Mouse (Mus musculus) inflammation-experienced regulatory T-cells, adult 6 months (primary cell): ENCODE data around the gene Map2k6. TPM values are rescaled to one million over a fixed set of nuclear protein-coding genes. Genes with fewer than 3 reads are reported as not detected.
"Not testable (repeated sequence)": the region's sequence is repeated elsewhere in the genome, so short reads cannot be mapped to it uniquely, and the experiment has no call there.

Source experiments
- ATAC-seq: one replicate; pipeline ENCODE4 v1.8.0; 2017
- polyA plus RNA-seq, 3 experiments: library from polyadenylated mRNA; unstranded; fragments of 100-300 nt; shearing (Covaris generic); gene quantifications; one replicate each; pipeline ENCODE4 v1.2.1; 2017

Gene Map2k6
- polyA plus RNA-seq, result 1 to 10 TPM; 6.1 to 8.3 (median 6.5) TPM

DNA sequence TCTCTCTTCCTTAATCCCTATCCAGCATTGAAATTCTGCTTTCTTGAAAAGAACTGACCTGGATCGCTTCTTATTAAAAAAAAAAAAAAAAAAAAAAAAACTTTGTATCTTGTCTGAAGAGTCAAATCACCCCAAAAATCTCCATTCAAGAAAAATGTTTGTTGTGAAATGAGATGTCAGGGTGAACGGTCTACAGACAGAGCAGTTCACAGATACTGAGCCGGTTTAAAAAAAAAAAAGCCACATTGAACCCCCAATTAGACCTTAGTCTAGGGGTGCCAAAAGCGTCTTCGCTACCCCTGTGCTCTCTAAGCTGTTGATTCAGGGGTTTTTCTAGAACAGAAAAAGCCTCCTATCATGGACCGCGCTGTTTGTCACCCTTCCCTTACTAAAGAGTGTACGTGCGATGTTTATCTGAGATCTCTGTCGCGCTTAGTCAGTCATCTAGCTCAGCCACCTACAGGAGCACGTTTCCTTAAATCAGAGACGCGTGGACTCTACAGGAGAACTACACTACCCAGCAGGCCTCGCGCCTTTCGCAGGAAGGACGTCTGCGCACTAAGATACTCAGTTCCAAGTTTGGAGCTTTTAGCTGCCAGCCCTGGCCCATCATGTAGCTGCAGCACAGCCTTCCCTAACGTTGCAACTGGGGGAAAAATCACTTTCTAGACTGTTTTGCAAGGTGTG is at the start of gene Map2k6:
Map2k6 (plus strand) TSS at position 570 of the 687 bp plus-strand sequence.
- peak; percentile 100 for ATAC-seq

DNA sequence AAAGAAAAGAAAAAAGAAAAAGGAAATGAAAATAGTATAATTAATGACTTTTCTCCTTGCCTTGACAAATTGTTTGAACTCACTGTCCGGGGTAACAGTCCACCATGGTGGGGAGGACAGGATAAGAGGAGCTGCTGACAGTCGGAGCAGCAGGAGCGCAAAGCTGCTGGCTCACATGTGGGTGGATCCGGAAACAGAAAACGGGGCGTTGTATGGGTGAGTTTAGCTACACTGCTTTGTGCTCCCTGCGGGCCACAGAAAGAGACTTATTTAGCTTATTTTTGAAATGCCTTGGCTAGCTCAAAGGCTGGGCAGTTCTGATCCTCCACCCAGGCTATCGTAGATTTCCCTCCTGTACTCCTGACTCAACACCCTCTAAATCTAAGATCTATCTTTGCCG is 44.7 kb upstream of the Map2k6 start:
- ATAC-seq, result no peak

DNA sequence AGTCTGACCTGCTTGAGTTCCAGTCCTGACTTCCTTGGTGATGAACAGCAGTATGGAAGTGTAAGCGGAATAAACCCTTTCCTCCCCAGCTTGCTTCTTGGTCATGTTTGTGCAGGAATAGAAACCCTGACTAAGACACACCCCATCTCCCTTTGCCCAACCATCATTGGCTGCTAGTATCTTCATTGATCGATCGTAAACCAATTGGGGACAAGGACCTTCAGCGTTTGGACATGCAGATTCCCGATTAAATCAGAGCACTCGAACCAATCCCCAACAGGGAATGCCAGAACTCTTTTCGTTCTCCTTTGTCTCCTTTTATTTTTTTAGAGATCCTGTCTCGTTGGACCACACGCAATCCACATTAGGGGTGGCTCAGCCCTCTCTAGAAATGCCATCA is 43.8 kb upstream of the Map2k6 start:
- ATAC-seq, result not testable (repeated sequence)

DNA sequence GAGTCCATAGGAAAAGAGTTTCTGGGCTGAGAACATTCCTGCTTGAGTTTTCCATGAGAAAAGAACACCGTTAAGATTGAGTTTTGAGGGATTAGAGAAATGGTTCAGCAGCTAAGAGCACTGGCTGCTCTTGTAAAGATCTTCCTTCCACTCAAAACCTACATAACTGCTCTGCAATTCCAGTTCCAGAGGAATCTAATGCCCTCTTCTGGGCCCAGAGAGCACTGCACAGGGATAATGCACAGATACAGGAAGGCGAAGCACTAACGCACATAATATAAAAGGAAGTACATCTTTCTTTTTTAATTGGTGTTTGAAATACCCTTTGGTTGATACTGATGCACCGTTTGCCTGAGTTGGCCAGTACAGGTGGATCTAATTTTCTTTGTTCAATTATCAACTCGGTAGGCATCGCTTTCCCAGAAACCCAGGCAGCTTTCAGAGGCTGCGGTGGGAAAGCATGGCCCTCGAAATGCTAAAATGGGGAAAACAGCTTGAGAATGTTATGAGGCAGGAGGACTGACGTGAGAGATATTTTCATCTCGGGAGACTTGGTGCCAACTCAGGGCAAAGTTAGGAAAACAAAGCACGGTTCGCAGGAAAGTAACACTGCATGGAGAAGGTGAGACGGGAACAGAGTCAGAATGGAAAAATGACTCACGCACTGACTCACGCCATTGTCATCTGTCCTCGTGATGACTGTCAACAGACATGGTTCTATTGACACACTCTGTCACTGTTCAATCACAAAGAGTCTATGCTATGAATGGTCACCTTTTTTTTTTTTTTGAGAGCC is 41.0 kb upstream of the Map2k6 start:
- no peak for ATAC-seq

DNA sequence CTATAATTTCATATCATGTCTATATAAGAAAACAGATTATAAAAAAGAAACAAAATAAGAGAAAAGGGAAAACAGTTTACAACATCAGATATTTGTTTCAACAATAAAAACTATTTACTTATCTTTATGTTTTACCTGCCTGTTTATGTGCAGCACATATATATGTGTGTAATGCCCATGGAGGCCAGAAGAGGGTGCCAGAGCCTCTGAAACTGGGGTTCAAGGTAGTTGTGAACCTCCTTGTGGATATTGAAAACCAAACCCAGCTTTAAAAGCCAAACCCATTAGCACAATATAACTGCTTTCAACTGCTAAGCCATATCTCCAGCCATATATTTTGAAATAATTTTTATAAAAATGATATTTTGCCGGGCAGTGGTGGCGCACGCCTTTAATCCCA is 33.9 kb upstream of the Map2k6 start:
- no peak for ATAC-seq

DNA sequence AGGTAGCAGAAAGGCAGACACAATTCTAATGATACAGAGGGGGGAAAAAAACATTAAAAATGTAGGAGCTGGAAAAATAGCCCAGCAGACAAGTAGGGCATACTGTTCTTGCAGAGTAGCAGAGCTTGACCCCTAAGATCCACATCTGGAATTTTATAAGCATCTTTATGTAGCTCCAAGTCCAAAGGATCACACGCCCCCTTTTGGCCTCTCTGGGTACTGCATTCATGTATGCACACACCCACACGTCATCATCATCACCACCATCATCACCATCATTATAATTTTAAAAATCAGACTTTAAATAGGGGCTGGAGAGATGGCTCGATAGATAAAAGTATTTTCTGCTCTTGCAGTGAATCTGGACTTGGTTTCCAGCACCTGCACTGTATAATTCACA is 32.0 kb upstream of the Map2k6 start:
- ATAC-seq, result no peak

DNA sequence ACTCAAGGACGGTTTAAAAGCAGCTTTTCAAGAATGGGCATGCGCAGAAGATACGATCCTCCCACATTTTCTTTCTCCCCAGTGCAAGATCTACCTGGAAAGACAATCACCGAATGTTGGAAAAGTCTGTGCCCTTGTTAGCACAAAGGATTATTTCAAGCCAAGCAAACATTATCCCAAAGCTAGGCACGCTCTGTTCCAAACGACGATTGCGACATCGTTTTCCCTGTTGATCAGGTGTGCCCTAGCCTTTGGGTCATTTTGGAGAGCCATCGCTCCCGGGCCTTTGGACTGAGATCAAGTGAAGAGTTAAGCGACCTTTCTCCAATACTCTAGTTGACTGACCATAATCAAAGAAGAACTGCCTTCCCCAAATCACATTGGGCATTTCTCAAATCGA is 31.3 kb upstream of the Map2k6 start:
- ATAC-seq, result no peak

DNA sequence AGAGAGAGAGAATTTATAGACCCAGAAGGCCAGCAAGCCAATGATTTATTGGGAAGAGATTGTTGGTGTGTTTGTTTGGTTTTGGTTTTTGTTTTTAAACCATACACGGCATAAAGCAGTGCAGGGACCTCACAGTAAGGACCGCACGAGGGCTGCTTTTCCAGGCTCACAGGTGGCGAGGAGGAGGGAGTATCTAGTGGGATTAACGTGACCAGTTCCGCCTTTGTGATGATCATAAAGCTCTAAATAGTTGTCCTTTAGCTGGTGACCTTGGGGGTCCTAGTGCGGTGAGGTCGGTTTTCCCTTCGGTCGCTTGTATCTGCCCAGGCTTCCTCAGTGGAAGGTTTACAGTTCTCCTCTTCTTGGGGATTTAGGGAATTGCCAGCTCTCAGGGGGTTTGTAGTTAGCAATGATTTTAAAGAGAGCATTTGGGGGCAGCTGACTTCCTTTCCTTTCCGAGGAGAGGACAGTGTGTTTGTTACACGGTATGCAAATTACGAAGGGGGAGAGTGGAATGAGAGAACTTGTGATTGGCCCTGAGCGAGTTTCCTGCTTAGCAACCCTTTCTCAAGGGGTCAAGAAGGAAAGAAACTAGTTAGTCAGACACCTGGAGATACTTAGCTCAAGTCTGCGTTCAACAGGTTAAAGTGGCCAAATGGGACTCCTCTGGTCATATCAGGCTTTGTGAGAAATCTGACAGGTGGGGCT is 29.5 kb upstream of the Map2k6 start:
- no peak for ATAC-seq

DNA sequence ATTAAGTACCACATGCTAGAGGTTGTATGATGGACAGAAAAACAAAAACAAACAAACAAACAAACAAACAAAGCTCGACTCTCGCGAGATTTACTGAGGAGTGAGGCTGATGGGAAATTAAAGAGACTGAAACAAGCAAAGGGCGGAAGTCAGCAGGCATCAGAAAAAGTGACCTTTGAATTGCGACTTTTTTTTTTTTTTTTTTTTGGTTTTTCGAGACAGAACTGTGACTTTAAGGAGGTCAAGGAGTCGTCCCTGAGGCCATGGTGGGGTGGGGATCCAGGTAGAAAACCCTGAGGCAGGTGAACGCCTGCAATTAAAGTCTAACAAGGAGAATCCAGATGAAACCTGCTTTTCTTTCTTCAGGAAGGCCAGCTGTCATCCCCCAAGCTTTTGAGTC is 27.1 kb upstream of the Map2k6 start:
- no peak for ATAC-seq

DNA sequence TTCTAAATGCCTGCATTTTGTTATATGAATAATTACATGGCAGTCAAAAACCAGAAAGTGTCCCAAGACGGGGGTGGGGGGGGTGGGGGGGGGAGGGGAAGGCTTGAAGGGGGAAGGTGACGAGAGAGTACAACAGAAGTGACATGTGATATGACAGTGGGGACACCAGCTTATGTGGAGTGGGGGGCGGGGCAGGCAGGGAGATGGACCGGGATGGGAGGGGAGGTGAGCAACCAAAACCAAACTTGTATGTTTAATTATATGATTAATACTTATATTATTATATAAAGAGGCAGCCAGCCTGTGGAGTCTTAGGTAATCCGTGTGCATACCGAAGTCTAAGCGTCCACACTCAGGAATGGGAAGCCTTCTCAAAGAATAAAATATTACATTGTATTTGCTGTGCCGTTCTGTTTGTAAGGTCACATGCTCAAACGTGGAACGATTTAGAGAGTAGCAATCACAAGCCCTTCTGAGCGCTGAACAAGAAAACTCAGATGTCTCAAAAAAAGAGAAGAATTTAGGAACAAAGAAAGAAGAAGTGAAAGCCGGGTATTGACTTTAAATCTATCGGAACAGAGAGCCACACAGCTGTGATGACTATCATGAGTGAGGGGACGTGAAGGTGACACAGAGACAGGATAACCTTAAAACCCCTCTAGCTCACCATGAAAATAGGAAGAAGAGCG is 26.5 kb upstream of the Map2k6 start:
- no peak for ATAC-seq

DNA sequence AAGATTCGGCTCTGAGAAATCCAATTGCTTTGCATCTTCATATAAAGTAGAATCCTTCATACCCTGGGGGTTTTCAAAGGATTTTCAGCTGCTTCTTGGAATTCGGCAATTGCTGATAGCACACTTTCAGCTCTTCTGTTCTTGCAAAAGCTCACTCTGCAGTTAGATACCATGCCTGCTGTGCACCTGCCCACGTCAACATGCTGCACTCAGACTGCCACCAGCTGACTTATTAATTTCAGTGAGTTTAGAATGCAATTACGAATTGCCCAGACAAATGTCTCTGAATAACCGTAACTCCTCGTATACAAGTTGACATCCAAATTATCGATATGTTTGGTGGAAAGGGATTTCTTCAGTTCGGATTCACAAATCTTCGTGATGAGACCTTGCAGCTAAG is 24.9 kb upstream of the Map2k6 start:
- no peak for ATAC-seq

DNA sequence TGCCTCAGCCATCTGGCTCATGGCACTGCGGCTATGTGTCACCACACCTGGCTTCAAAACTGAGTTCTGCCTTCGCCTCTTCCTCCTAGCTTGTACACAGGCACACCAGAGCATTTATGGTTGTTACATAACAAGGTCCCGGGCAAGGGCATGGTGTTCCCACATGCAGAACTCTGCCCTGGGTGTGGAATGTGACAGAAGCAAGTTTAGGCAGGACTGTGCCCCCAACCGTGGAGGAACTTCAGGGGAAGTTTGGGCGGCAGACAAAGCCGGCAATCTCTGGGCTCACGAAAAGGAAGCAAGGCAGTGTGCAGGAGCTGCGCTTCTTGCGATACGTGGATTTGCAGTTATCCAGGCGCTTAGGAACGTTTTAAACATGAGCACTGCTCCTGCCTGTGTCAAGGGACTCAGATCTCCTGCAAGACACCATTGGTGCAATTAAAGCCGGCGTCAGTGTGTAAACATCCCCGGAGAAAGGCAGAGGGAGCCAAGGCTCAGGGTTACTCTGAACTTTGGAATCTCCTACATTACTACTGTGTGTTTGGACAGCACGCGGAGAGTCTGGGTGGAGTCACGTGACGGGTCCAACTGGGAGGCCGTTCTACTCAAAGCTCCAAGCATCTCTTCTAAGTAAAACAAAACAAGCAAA is 19.1 kb upstream of the Map2k6 start:
- no peak for ATAC-seq

DNA sequence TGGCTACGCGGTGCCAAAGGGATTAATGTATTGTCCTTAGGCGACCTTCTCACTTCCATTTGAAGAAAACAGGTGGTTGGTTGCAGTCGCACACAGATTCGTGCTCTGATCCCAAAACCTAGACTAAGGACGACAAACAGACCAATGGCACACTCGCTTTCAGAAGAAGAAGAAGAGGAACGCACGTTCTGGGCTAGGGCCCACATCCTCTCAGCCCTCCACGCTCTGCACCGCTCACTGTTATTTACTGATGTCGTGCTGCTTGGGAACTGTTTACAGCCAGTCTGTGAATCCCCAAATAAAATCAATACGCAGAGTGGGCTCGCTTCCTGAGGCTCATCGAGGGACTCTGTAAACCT is 18.6 kb upstream of the Map2k6 start:
- no peak for ATAC-seq

DNA sequence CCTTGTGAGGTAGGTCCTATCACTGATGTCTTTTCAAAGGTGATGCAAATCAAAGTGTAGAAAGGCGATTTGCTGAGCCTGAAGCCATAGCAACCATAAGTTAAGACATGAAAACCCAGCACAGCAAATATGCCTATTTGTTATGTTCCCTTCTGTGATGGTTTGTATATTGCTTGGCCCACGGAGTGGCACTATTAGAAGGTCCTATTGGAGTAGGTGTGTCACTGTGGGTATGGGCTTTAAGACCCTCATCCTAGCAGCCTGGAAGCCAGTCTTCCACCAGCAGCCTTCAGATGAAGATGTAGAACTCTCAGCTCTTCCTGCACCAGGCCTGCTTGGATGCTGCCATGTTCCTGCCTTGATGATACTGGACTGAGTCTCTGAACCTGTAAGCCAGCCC is 13.4 kb upstream of the Map2k6 start:
- no peak for ATAC-seq

DNA sequence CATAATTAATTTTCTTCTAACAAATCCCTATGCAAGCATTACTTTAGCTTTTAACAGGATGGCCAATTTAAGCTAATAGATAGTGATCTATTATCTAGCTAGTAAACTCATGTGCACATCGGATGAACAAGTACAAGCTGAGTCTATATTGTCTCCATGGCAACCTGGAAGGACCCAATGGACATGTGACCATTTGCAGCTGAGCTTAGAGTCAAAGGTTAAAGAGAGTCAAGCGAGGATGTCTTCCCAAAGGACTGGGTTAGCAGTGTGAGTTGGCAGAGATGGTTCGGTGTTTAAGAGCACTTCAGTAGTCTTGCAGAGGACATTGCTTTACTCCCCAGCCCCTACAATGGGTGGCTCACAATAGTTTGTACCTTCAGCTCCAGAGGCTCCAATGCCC is 6.2 kb upstream of the Map2k6 start:
- ATAC-seq, result no peak

DNA sequence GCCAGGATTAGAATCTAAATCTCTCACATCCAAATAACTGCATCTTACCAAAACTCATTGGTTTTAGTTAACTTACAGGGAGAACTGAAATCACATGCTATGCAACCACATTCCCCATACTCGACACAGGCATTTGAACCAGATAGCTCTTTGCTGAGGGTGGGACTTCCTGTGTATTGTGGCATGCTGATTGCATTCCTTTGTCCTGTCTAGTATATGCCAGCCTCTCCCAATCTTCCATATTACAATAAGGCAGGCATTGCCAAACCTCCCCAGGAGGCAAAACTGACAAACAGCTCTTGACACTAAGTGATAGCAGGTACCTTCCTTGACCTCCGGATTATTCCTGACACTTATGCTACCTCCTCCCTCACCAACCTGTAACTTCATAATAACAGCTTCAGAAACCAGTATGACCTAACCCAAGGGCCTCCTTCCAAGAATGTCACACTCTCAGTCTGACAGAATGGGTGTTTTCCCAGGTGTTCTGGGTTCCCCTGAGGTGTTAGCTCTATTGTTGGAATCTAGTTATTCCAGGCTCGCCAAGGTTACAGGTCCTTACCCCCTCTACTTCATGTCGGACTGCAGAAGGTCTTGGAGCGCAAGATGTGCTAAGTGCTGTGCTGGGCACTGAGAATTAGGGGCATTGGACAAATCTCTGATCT is 4.0 kb upstream of the Map2k6 start:
- ATAC-seq, result no peak

DNA sequence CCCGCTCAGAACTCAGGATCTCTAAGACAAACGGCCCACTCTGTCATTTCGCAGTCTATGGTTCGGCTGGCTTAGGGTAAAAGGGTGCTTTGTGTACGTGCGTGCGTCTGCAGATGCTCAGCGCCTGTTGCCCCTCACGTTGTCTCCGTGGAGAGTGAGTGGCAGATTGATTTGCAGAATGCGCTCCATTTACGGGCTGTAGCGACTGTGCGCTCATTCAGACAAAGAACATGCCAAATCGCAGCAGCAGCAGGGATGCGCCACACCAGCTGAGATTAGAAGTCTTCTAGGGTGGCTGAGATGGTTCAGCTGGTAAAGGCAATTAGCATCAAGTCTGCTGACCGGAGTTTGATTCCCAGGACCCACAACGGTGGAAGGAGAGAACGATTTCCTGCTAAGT is 2.8 kb upstream of the Map2k6 start:
- no peak for ATAC-seq

DNA sequence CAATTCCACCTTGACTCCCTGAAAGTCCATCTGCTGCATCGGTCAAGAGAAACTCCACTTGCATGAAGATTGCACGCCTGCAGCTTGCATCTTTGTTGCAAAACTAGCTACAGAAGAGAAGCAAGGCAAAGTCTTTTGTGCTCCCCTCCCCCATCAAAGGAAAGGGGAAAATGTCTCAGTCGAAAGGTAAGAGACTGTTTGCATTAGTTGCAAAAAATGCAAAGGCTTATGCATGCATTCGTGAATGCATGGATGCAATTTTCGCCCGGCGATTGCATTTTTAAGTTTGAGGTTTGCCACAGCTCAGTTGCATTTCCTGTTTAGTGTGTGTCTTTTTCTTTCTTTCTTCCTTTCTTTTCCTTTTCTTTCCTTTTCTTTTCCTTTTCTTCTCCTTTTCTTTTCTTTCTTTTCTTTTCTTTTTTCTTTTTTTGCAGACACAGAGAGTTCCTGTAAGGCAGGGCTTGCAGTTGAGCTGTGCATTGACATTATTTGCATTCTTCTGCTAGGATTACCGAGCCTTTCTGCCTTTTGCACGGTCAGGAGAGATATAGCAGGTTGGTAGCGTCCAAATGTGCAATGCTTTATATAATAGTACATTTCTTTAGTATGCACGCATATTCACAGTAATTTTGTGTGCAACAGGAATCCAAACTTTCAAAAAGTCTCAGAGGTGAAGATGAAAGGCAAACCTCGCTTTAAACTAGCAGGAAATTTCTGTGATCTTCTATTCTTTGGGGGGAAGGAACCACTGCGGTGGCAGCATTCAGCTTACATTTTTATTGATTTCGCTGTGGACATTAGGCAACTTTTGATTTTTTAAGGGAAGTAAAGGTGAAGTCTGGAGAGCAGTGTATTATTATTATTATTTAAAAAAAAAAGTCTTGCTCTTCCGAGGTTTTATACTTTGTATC is 573 bp downstream of the Map2k6 start:
- ATAC-seq, result peak; percentile 18

DNA sequence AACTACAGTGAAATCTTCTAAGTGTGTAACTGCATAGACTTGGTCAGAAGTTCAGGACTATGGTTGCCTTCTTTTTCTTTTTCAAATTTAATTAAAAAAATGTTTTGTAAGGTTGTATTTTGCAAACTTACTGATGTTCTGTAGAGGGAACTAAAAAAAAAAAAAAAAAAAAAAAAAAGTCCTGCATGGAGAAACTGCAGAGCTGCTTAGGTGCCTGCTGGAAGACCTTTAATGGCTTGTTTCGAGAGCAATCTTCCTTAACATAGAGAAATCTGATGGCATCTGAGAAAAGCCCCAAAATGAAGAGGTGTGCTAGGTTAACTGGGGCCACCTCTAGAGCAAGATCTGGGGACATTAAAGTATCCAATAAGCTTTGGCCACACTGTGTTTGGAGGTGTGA is 1.4 kb downstream of the Map2k6 start:
- ATAC-seq, result no peak

DNA sequence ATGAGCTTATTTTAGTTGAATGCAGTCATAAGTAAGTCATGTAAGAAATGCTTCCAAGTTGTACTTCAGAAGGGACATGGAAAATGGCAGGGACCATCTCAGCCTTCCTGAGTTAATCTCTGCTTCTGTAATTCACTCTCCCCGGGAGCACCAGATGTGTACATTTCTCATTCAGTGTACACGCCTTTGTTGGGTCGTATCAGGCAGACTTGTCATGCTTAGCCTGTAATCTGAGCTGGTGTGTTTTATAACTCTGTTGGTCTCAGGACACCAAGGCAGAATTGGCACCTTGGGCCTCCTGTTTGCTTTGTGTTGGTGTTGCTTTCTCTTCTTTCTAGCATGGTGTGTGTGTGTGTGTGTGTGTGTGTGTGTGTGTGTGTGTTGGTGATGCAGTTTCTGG is 3.7 kb downstream of the Map2k6 start:
- ATAC-seq, result no peak

DNA sequence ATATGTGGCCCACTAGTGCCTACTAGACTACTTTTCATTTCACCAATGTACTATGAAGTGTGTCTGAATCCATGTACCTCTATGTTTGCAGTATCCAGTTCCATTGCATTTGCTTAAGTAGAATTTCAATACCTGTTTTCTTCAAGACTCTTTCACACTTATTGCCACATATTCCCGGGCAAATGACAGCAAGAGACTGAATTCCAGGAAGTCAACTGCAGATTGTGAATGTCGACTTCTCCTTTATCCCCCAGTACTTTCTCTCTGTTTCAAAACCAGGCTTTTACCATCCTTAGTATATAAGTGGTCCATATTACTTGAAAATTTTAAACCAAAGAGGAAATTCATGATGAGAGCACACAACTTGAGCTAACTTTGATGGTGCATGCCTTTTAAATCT is 4.7 kb downstream of the Map2k6 start:
- ATAC-seq, result no peak
